Mouse (Mus musculus) small intestine, adult 2 months (tissue): ENCODE results near the gene Scamp2.

Experiments used
- CTCF ChIP-seq: fragments of 200-500 bp; IDR thresholded peaks from 2 replicates; pipeline ENCODE4 v1.5.1; 2012; ENCODE audit warnings: low read depth, mild to moderate bottlenecking, control low read depth, inconsistent platforms, low read length, moderate library complexity, mixed read lengths; ENCODE audit not compliant: insufficient replicate concordance, insufficient read length; ENCODE audit errors: extremely low read depth
- POLR2A ChIP-seq: fragments of 200-500 bp; IDR thresholded peaks from 2 replicates; pipeline ENCODE4 v1.6.1; 2012; ENCODE audit warnings: low read depth, mild to moderate bottlenecking, control low read depth, inconsistent platforms, low read length, moderate library complexity

GRCm38 (mm10) chr9:57547869-57548268 lies 12.9 kb upstream of the Scamp2 start:
- no peak for TF ChIP-seq CTCF
- no peak for TF ChIP-seq POLR2A
